Mouse (Mus musculus): ENCODE measurements around the gene AV320801. TPM values are rescaled to one million over a fixed set of nuclear protein-coding genes. Genes with fewer than 3 reads are reported as not detected.

Gene AV320801
- not detected for total RNA-seq (2023)

GRCm38 (mm10) chrX:135494288-135494687 lies at the start of gene AV320801:
AV320801 (plus strand) TSS chrX:135494588.

Other genes starting within 250 kb of the AV320801 start
- not detected for gene Pramel3, start 192.3 kb upstream of the AV320801 start, total RNA-seq (2023)
- not detected for gene Gm5128, start 121.3 kb upstream of the AV320801 start, total RNA-seq (2023)
- gene Gm7903, start 60.8 kb upstream of the AV320801 start, total RNA-seq (2023), result not detected
- gene Nxf7, start 104.2 kb downstream of the AV320801 start, total RNA-seq (2023), result not detected
- gene Prame, start 133.1 kb downstream of the AV320801 start, total RNA-seq (2023), result not detected
- not detected for gene Tcp11x2, start 199.2 kb downstream of the AV320801 start, total RNA-seq (2023)
- not detected for gene Tmsb15a, start 230.7 kb downstream of the AV320801 start, total RNA-seq (2023)
- gene Armcx5, start 248.1 kb downstream of the AV320801 start, total RNA-seq (2023), result 39.2 TPM
- gene Gprasp1, start 248.1 kb downstream of the AV320801 start, total RNA-seq (2023), result 64.9 TPM